Mouse (Mus musculus) heart, embryonic 14.5 days (tissue): ENCODE data around the gene Gpr162. TPM values are rescaled to one million over a fixed set of nuclear protein-coding genes. Genes with fewer than 3 reads are reported as not detected.
"Not testable (repeated sequence)": the region's sequence is repeated elsewhere in the genome, so short reads cannot be mapped to it uniquely, and the experiment has no call there.

Experiments used
- ATAC-seq: fragments of 200-750 bp; cut with Nextera tagmentation; 2 replicates; pipeline ENCODE4 v1.8.0; 2017; ENCODE audit warnings: low read depth, moderate TSS enrichment; ENCODE audit not compliant: insufficient number of reproducible peaks, insufficient read depth, low FRiP score
- H3K27ac ChIP-seq, 2 experiments: fragments of 200-500 bp in 1 of 2; fragments of 300-500 bp in 1 of 2; sonication (generic) in 1 of 2; replicated peaks in 1 of 2; 2 replicates each; pipeline ENCODE4 v1.5.1; 2012 to 2014; ENCODE audit warnings: low read depth in 2 of 2, low read length in 2 of 2, control low read depth in 1 of 2, mild to moderate bottlenecking in 1 of 2, mixed read lengths in 1 of 2; ENCODE audit not compliant: control insufficient read depth in 1 of 2, insufficient read depth in 1 of 2
- H3K27me3 ChIP-seq: fragments of 300-500 bp; sonication (generic); 2 replicates; pipeline ENCODE4 v1.6.1; 2014; ENCODE audit warnings: mild to moderate bottlenecking, low read length, control low read depth; ENCODE audit not compliant: control insufficient read depth, insufficient read depth
- H3K36me3 ChIP-seq: fragments of 300-500 bp; sonication (generic); 2 replicates; pipeline ENCODE4 v1.6.1; 2014; ENCODE audit warnings: mild to moderate bottlenecking, control low read depth, low read length, mixed read lengths; ENCODE audit not compliant: control insufficient read depth, insufficient read depth
- H3K4me1 ChIP-seq, 2 experiments: fragments of 200-500 bp in 1 of 2; fragments of 300-500 bp in 1 of 2; sonication (generic) in 1 of 2; 2 replicates each; pipeline ENCODE4 v1.6.1; 2012 to 2014; ENCODE audit warnings: low read length in 2 of 2, control low read depth in 1 of 2, mixed read lengths in 1 of 2; ENCODE audit not compliant: control insufficient read depth in 2 of 2, insufficient read depth in 2 of 2
- H3K4me2 ChIP-seq: fragments of 300-500 bp; sonication (generic); 2 replicates; pipeline ENCODE4 v1.6.1; 2014; ENCODE audit warnings: mild to moderate bottlenecking, low read length
- H3K4me3 ChIP-seq, 2 experiments: fragments of 200-500 bp in 1 of 2; fragments of 300-500 bp in 1 of 2; sonication (generic) in 1 of 2; 2 replicates each; pipeline ENCODE4 v1.5.1; 2012 to 2014; ENCODE audit warnings: low read length in 2 of 2, mild to moderate bottlenecking in 2 of 2, control low read depth in 1 of 2, low read depth in 1 of 2, moderate library complexity in 1 of 2; ENCODE audit not compliant: control insufficient read depth in 1 of 2, insufficient read depth in 1 of 2
- H3K9ac ChIP-seq: fragments of 300-500 bp; sonication (generic); 2 replicates; pipeline ENCODE4 v1.6.1; 2014; ENCODE audit warnings: mild to moderate bottlenecking, low read length
- H3K9me3 ChIP-seq: fragments of 300-500 bp; sonication (generic); 2 replicates; pipeline ENCODE4 v1.6.1; 2016; ENCODE audit warnings: low read length, control low read depth; ENCODE audit not compliant: control insufficient read depth
- WGBS: fragments of 180-500 bp; shearing (Covaris S2); extraction: QIAGEN DNeasy Blood & Tissue Kit; methylation state at CpG from one replicate; pipeline ENCODE4 v1.1.7; 2014; 5-methylcytosine and 5-hydroxymethylcytosine counted together
- polyA plus RNA-seq: library from polyadenylated mRNA; unstranded; fragments of >200 nt; fragmentation: Nextera tagmentation; extraction: Ambion mirVana; gene quantifications from 2 replicates; pipeline ENCODE4 v1.2.1, GENCODE M21; 2014

Gpr162 gene
- polyA plus RNA-seq, 1 experiment from 2014 or later: 0.86 TPM

DNA sequence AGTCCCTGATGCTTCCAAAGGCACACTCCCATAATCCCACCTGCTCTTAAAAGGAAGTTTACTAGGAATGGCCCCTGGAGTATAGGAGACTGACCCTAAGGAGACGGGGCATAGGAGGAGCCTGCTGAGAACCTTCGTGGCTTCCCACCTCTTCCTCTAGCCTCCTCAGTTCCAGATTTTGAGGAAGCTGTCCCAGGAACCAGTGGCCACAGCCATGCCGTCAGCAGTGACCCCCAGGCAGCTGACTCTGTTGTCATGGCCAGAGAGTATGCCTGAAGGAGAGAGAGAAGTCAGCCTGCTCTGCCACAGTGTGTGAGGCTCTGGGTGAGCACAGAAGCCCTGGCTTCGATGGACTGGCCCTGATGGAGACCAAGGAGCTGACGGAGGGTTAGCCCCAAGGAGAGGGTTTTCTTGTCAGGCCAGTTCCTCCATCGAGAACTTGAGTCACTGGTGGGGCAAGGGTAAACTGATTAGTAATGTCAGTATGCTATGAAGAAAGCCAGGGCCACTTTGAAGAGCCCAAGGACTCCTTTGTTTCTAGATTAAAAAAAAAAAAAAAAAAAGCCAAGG, 29.2 kb downstream of the Gpr162 start:
- peaks cover 38% of the 10 kb centered on the region for H3K36me3 ChIP-seq

GRCm38 (mm10) chr6:124831649-124832048, 32.1 kb downstream of the Gpr162 start:
- WGBS: 95% methylated on average over 8 of the region's 8 CpGs
- Histone ChIP-seq H3K4me1 (peaks cover 13 to 29% of the 10 kb centered on the region in 2 experiments), H3K9me3 (no peaks in the 10 kb centered on the region), H3K4me3 (no peak overlapping the region), H3K4me2 (no peak overlapping the region), H3K27me3 (no peaks in the 10 kb centered on the region), H3K9ac (no peak overlapping the region), H3K36me3 (peaks cover 38% of the 10 kb centered on the region), H3K27ac (no peak overlapping the region)
- ATAC-seq: no peak

More for the DNA sequence above, 29.2 kb downstream of the Gpr162 start:
- Histone ChIP-seq H3K9me3 (no peaks in the 10 kb centered on the region), H3K27me3 (no peaks in the 10 kb centered on the region), H3K4me1 (peaks cover 12 to 27% of the 10 kb centered on the region in 2 experiments; a peak in 3 of 4 replicates), H3K27ac (no peak overlapping the region), H3K4me3 (no peak overlapping the region), H3K9ac (no peak overlapping the region), H3K4me2 (no peak overlapping the region)
- no peak for ATAC-seq
- WGBS: 83% methylated on average over 6 of the region's 6 CpGs

DNA sequence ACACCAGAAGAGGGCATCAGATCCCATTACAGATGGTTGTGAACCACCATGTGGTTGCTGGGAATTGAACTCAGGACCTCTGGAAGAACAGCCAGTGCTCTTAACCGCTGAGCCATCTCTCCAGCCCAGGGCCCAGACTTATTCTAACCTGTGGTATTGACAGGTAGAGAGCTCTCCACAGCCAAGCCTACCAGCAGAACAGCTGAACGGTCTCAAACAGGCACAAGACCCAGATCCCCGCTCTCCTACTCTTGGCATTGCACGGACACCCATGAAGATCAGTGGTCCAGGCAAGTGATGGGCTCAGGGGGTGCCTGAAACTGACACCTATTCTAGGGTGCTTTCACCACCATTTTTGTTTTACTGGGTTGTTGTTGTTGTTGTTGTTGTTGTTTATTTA, 32.6 kb downstream of the Gpr162 start:
- H3K27ac ChIP-seq, H3K9ac ChIP-seq, H3K27me3 ChIP-seq, H3K9me3 ChIP-seq, ATAC-seq: not testable (repeated sequence)
- Histone ChIP-seq H3K4me3 (peak overlapping the region in 1 of 2 experiments; percentile 68; a peak in 1 of 4 replicates), H3K4me2 (peak overlapping the region; percentile 90), H3K4me1 (peaks cover 13 to 25% of the 10 kb centered on the region in 2 experiments), H3K36me3 (peaks cover 40% of the 10 kb centered on the region)
- whole genome bisulfite sequencing: 95% methylated on average over 4 of the region's 4 CpGs

DNA sequence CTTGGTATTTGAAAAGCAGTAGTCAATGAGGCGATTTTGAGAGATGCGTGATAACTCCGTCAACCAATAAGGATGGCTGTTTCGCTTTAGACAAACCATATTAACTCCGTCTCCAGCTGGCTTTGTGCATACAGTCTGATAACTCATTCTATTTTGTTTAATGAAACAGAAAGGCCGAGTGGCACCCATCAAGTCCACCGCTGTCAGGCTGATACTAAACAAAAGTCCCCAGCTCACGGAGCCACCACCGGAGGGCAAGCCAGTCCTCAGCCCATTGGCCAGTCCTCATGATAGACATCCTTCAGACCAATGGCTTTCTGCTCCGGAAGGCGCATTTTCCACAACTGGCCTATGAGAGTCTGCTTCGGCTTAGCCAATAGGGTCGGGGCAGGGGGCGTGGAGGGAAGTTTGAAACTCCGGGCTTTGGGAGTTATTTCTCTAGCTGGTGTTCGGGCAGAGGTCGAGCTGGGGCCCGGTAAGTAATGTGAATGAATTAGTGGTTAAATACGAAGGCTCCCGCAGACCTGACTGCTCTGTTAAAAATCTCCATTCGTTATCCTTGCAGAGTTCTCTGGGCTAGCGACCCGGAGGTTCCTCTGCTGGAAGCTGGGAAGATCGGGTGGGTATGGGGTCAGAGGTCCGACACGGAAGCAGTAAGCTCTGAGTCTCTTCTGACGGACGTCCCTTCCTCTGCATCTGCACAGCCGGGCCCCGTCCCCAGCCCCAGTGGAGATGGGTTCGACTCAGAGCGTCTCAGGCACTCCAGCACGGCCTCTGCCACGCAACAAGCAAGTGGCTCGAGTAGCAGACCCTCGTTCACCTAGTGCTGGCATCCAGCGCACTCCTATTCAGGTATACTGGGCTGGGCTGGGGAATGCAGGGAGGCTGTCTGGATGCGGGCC, 33.7 kb downstream of the Gpr162 start:
- under 1% methylated on average over 38 of the region's 38 CpGs for WGBS
- peaks cover 49% of the 10 kb centered on the region for H3K36me3 ChIP-seq
- H3K4me1 ChIP-seq: peaks cover 8 to 17% of the 10 kb centered on the region in 2 experiments
- H3K4me2 ChIP-seq: peak overlapping the region; percentile 90
- H3K9ac ChIP-seq: peak overlapping the region; percentile 86
- ATAC-seq: peak; percentile 83
- no peaks in the 10 kb centered on the region for H3K9me3 ChIP-seq
- no peaks in the 10 kb centered on the region for H3K27me3 ChIP-seq
- H3K4me3 ChIP-seq: peak overlapping the region; percentile 68 to 87
- peak overlapping the region; percentile 94 to 99 for H3K27ac ChIP-seq

GRCm38 (mm10) chr6:124828868-124829798, 34.6 kb downstream of the Gpr162 start, which contains the start of the genes Usp5 and Cdca3:
TSS of gene Usp5 (minus strand) at chr6:124829484.
TSS of gene Cdca3 (plus strand) at chr6:124829547.
- H3K27me3 ChIP-seq: no peaks in the 10 kb centered on the region
- H3K4me3 ChIP-seq: peak within 1 kb of the TSS; percentile 68 to 87
- peaks cover 49% of the 10 kb centered on the region for H3K36me3 ChIP-seq
- ATAC-seq: peak; percentile 93
- H3K4me1 ChIP-seq: peaks cover 8 to 17% of the 10 kb centered on the region in 2 experiments
- H3K9me3 ChIP-seq: no peaks in the 10 kb centered on the region
- peak within 1 kb of the TSS; percentile 94 to 99 for H3K27ac ChIP-seq
- H3K9ac ChIP-seq: peak within 1 kb of the TSS; percentile 86
- H3K4me2 ChIP-seq: peak within 1 kb of the TSS; percentile 97
- WGBS: under 1% methylated on average over 55 of the region's 55 CpGs

DNA sequence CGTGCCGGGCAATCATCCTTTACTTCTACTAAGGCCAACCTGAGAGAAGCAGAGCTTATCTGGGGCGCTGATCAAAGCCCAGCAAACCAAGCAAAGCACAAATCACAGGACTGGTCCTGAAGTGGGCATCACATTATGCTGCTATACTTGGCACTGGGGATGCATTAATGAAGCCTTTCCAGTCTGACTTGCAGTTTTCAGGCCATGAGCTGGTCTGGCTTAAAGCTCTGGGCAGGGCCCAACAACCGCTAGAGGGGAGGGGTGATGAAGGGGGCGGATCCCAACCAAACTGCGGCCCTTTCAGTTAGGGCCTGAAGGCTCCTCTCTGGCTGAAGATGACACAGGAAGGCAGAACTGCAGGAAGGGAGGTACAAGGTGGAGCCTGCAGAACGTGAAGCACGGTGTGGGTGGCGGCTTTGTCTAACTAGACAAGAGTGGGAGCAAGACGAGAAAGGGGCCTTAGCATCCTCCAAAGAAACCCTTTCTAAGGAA, 35.6 kb downstream of the Gpr162 start:
- H3K36me3 ChIP-seq: peaks cover 49% of the 10 kb centered on the region
- 25% methylated on average over 10 of the region's 10 CpGs for WGBS

DNA sequence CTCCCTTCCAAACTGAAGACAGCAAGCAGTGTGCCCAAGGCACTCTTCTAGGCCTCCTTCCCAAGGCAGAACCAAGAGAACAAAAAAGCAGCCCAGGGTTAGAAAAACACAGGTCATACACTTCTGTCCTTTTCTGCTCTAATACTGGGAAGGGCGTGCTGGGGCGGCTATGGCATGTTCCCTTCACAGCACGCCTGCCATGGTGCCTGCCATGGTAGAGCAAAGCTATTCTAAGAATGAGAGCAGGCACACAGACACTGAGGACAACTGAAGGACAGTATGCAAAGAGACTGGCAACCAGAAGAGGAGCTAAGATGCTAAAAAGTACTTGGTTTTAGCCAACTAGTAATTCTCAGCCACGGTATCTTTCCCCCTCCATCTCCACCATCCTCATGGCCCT, 41.7 kb downstream of the Gpr162 start:
- H3K27ac ChIP-seq: peak overlapping the region; percentile 19 to 32; a peak in 1 of 4 replicates
- no peaks in the 10 kb centered on the region for H3K9me3 ChIP-seq
- H3K27me3 ChIP-seq: no peaks in the 10 kb centered on the region
- WGBS: 86% methylated on average over 4 of the region's 4 CpGs
- H3K9ac ChIP-seq: no peak overlapping the region
- ATAC-seq: no peak
- H3K4me2 ChIP-seq: no peak overlapping the region
- H3K4me3 ChIP-seq: no peak overlapping the region
- no peaks in the 10 kb centered on the region for H3K4me1 ChIP-seq
- H3K36me3 ChIP-seq: peaks cover 93% of the 10 kb centered on the region

More for the DNA sequence above, 35.6 kb downstream of the Gpr162 start:
- no peak for ATAC-seq
- Histone ChIP-seq H3K4me3 (peak overlapping the region; percentile 68 to 81), H3K9ac (peak overlapping the region; percentile 80), H3K4me2 (peak overlapping the region; percentile 97), H3K27me3 (no peaks in the 10 kb centered on the region), H3K4me1 (peaks cover 8 to 17% of the 10 kb centered on the region in 2 experiments), H3K9me3 (no peaks in the 10 kb centered on the region), H3K27ac (peak overlapping the region in 1 of 2 experiments; percentile 61; a peak in 3 of 4 replicates)
